Mouse (Mus musculus) heart, adult 11 months (tissue): Measurements from ENCODE around the gene Prdm2.

Experiments
- DNase-seq: peaks from one replicate; pipeline ENCODE4 v3.0.0; 2022

Gene Prdm2

GRCm38 (mm10) chr4:143151267-143151666 lies 61.5 kb downstream of the Prdm2 start:
- DNase-seq: no peak

GRCm38 (mm10) chr4:143147666-143148065 lies 65.1 kb downstream of the Prdm2 start:
- DNase-seq: no peak

GRCm38 (mm10) chr4:143143615-143144014 lies 69.2 kb downstream of the Prdm2 start:
- DNase-seq: peak; percentile 61

GRCm38 (mm10) chr4:143141645-143142259 lies 71.0 kb downstream of the Prdm2 start:
- peak; percentile 86 for DNase-seq

- DNase-seq: no peak
These were observed 71.9 kb downstream of the Prdm2 start for GRCm38 (mm10) chr4:143140940-143141339.

GRCm38 (mm10) chr4:143132433-143132832 lies 80.4 kb downstream of the Prdm2 start:
- DNase-seq: peak; percentile 63

- DNase-seq: peak; percentile 60
These were observed 82.4 kb downstream of the Prdm2 start for GRCm38 (mm10) chr4:143130441-143130840.

- peak; percentile 83 for DNase-seq
These were observed 83.5 kb downstream of the Prdm2 start for GRCm38 (mm10) chr4:143129261-143129760.

- DNase-seq: peak; percentile 71
These were observed 85.6 kb downstream of the Prdm2 start for GRCm38 (mm10) chr4:143127171-143127570.

- peak; percentile 89 for DNase-seq
These were observed 86.3 kb downstream of the Prdm2 start for GRCm38 (mm10) chr4:143126476-143126875.

- peak; percentile 63 for DNase-seq
These were observed 87.5 kb downstream of the Prdm2 start for GRCm38 (mm10) chr4:143125290-143125689.

GRCm38 (mm10) chr4:143123043-143123442 lies 89.8 kb downstream of the Prdm2 start:
- peak; percentile 92 for DNase-seq

GRCm38 (mm10) chr4:143121174-143121573 lies 91.6 kb downstream of the Prdm2 start:
- DNase-seq: peak; percentile 70

GRCm38 (mm10) chr4:143120008-143120407 lies 92.8 kb downstream of the Prdm2 start:
- no peak for DNase-seq

- peak; percentile 97 for DNase-seq
These were observed 94.0 kb downstream of the Prdm2 start for GRCm38 (mm10) chr4:143118843-143119242.

- no peak for DNase-seq
These were observed 96.9 kb downstream of the Prdm2 start for GRCm38 (mm10) chr4:143115851-143116250.

GRCm38 (mm10) chr4:143114232-143114979 lies 98.4 kb downstream of the Prdm2 start:
- DNase-seq: no peak

GRCm38 (mm10) chr4:143112985-143113384 lies 99.8 kb downstream of the Prdm2 start:
- DNase-seq: peak; percentile 97

- no peak for DNase-seq
These were observed 100.4 kb downstream of the Prdm2 start for GRCm38 (mm10) chr4:143112439-143112838.

- no peak for DNase-seq
These were observed 100.9 kb downstream of the Prdm2 start for GRCm38 (mm10) chr4:143111872-143112271.

- no peak for DNase-seq
These were observed 104.2 kb downstream of the Prdm2 start for GRCm38 (mm10) chr4:143108552-143108951.

GRCm38 (mm10) chr4:143106971-143107370 lies 105.8 kb downstream of the Prdm2 start:
- no peak for DNase-seq

- no peak for DNase-seq
These were observed 106.2 kb downstream of the Prdm2 start for GRCm38 (mm10) chr4:143106566-143106965.

GRCm38 (mm10) chr4:143104739-143105138 lies 108.1 kb downstream of the Prdm2 start:
- peak; percentile 80 for DNase-seq
